Mouse (Mus musculus) left cerebral cortex, postnatal 14 days (tissue): Measurements from ENCODE around the gene D11Wsu47e. TPM values are rescaled to one million over a fixed set of nuclear protein-coding genes. Genes with fewer than 3 reads are reported as not detected.
"Not testable (repeated sequence)": the region's sequence is repeated elsewhere in the genome, so short reads cannot be mapped to it uniquely, and the experiment has no call there.

Experiments
- DNase-seq, 2 experiments: peaks; one replicate each; pipeline ENCODE4 v3.0.0; 2021 to 2022; ENCODE audit warnings: low spot score in 2 of 2, mixed read lengths in 1 of 2
- intact Hi-C: fragments of 180-260 bp; cut with DNase I; formaldehyde crosslinking; loops from one replicate; pipeline ENCODE4 v1.15.1; 2025
- long read RNA-seq, 2 experiments: library from polyadenylated mRNA; stranded (forward); transcript quantifications; one replicate each; pipeline ENCODE4 v2.0.0; 2021
- total RNA-seq, 2 experiments: library from RNA; stranded (reverse); gene quantifications; 2 replicates each; pipeline ENCODE4 v1.2.3; 2021

The D11Wsu47e gene
- 10 to 100 TPM; 12.1 to 12.8 TPM for total RNA-seq
- long read RNA-seq, experiment 1, transcript D11Wsu47e-202 (5 exons, 2,062 nt) = major isoform, 5 of 11 reads
- long read RNA-seq, experiment 1, partial matches to known transcripts = 1 of 11 reads
- long read RNA-seq, experiment 1, other reads (novel, unspliced or antisense) = 4 of 11 reads
- long read RNA-seq, experiment 2, transcript D11Wsu47e-202 (5 exons, 2,062 nt) = major isoform, 7 of 14 reads
- long read RNA-seq, experiment 2, partial matches to known transcripts = 1 of 14 reads
- long read RNA-seq, experiment 2, other reads (novel, unspliced or antisense) = 5 of 14 reads

GRCm38 (mm10) chr11:113683957-113684706, at the start of gene D11Wsu47e, which contains the start of gene Fam104a:
Gene D11Wsu47e (plus strand): TSS chr11:113684412.
Gene Fam104a (minus strand): TSS chr11:113684155.
- intact Hi-C loops = loop anchor here (2.0 kb wide), 1 partner anchor 35 kb away; the partner anchor contains the start of gene Cog1
- peak; percentile 95 for DNase-seq

GRCm38 (mm10) chr11:113634699-113635121, 49.5 kb upstream of the D11Wsu47e start:
- no peak for DNase-seq
- intact Hi-C loops = no loop called here

- no peak for DNase-seq
- intact Hi-C loops = no loop called here
Observed at GRCm38 (mm10) chr11:113638680-113639079, 45.5 kb upstream of the D11Wsu47e start.

GRCm38 (mm10) chr11:113645181-113645580, 39.0 kb upstream of the D11Wsu47e start:
- intact Hi-C loops = no loop called here
- DNase-seq = no peak

- peak; percentile 81 to 86 for DNase-seq
- intact Hi-C loops = loop anchor here (2.0 kb wide), 1 partner anchor 35 kb away; no protein-coding TSS in a partner anchor
Observed at GRCm38 (mm10) chr11:113648152-113648551, 36.1 kb upstream of the D11Wsu47e start.

GRCm38 (mm10) chr11:113648690-113649352, 35.4 kb upstream of the D11Wsu47e start, which contains the start of gene Cog1:
Gene Cog1 (plus strand): TSS chr11:113649169.
- DNase-seq = no peak
- intact Hi-C loops = loop anchor here (2.0 kb wide), 1 partner anchor 34 kb away; no protein-coding TSS in a partner anchor

- peak in 1 of 2 experiments; percentile 63 for DNase-seq
- intact Hi-C loops = loop anchor here (2.0 to 5.0 kb wide), 2 partner anchors 33 to 163 kb away; no protein-coding TSS in a partner anchor
Observed at GRCm38 (mm10) chr11:113649353-113650210, 34.6 kb upstream of the D11Wsu47e start, which contains the start of gene Slc39a11. Gene Slc39a11 (minus strand): TSS chr11:113650079.

- intact Hi-C loops = loop anchor here (5.0 kb wide), 1 partner anchor 161 kb away; no protein-coding TSS in a partner anchor
Observed at GRCm38 (mm10) chr11:113651206-113651906, 32.9 kb upstream of the D11Wsu47e start.

GRCm38 (mm10) chr11:113651907-113652273, 32.3 kb upstream of the D11Wsu47e start:
- DNase-seq = peak in 1 of 2 experiments; percentile 53
- intact Hi-C loops = loop anchor here (5.0 kb wide), 1 partner anchor 160 kb away; no protein-coding TSS in a partner anchor

More at GRCm38 (mm10) chr11:113651206-113651906, 32.9 kb upstream of the D11Wsu47e start:
- DNase-seq = no peak

- no peak for DNase-seq
- intact Hi-C loops = loop anchor here (5.0 kb wide), 1 partner anchor 160 kb away; no protein-coding TSS in a partner anchor
Observed at GRCm38 (mm10) chr11:113652516-113652915, 31.7 kb upstream of the D11Wsu47e start.

GRCm38 (mm10) chr11:113654105-113654504, 30.1 kb upstream of the D11Wsu47e start:
- peak in 1 of 2 experiments; percentile 49 for DNase-seq
- intact Hi-C loops = loop anchor here (5.0 kb wide), 1 partner anchor 158 kb away; no protein-coding TSS in a partner anchor

GRCm38 (mm10) chr11:113654561-113655270, 29.5 kb upstream of the D11Wsu47e start:
- intact Hi-C loops = loop anchor here (5.0 kb wide), 1 partner anchor 158 kb away; no protein-coding TSS in a partner anchor
- peak; percentile 49 to 68 for DNase-seq

GRCm38 (mm10) chr11:113656511-113656932, 27.7 kb upstream of the D11Wsu47e start:
- intact Hi-C loops = no loop called here
- DNase-seq = no peak

- DNase-seq = no peak
- intact Hi-C loops = no loop called here
Observed at GRCm38 (mm10) chr11:113657221-113657620, 27.0 kb upstream of the D11Wsu47e start.

- intact Hi-C loops = no loop called here
- no peak for DNase-seq
Observed at GRCm38 (mm10) chr11:113658319-113658718, 25.9 kb upstream of the D11Wsu47e start.

GRCm38 (mm10) chr11:113658763-113659162, 25.4 kb upstream of the D11Wsu47e start:
- no peak for DNase-seq
- intact Hi-C loops = no loop called here

GRCm38 (mm10) chr11:113660213-113660612, 24.0 kb upstream of the D11Wsu47e start:
- DNase-seq, intact Hi-C loops: not testable (repeated sequence)
